Comparison of ENCODE assay signal across 7 mouse cellular contexts in the genomic region with DNA sequence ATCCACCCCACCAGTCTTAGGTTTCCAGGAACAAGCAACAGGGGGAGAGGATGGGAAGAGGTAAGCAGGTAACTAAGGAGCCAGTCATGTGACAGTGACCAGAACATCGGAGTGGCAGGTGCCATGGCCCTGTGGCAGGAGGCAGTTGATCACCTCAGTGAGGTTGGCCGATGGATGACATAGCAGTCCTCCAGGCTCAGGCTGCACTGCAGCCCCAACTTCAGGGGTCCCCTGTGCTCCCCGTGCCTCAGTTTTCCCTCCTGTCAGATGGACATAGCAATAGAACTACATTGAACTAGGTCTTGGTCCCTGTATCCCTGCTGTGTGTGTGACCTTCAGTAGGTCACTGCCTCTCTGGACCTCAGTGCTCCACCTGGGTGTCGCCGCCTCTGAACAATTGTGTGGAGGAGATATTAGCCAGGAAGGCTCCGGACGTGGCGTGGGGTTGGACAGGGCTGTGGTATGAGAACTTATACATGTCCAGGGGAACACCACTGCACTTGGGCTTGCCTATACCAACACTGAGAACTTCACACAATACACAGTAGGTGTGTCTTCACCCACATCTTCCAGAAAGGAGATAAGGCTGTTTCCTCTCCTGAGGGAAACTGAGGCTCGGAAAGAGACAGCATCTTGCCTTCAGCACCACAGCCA.
"Had no signal": no experiment of that assay in that cellular context is flagged by ENCODE, and none has a peak within 500 bp of the region (broad histone marks: within the 10 kb centered on the region; RNA-seq: fewer than 3 reads in every experiment).

No protein-coding gene starts in this region.

- H3K27ac ChIP-seq: kidney, embryonic 15.5 days; limb, embryonic 13.5 days; liver, embryonic 14.5 days; midbrain, embryonic 10.5 days; neural tube, embryonic 13.5 days had no signal

- H3K9ac ChIP-seq: kidney, embryonic 15.5 days; limb, embryonic 13.5 days; liver, embryonic 14.5 days; neural tube, embryonic 13.5 days had no signal

- H3K9me3 ChIP-seq: midbrain, embryonic 10.5 days had no signal

- H3K36me3 ChIP-seq: kidney, embryonic 15.5 days; limb, embryonic 13.5 days; midbrain, embryonic 10.5 days; neural tube, embryonic 13.5 days had no signal

- DNase-seq: kidney, postnatal 14 days; left cerebral cortex, postnatal 4 days had no signal
